Mouse (Mus musculus): Measurements from ENCODE around the gene Prelp. TPM values are rescaled to one million over a fixed set of nuclear protein-coding genes. Genes with fewer than 3 reads are reported as not detected.

Prelp gene
- polyA plus RNA-seq, 1 experiment from 2014 or later = 0.04 TPM

DNA sequence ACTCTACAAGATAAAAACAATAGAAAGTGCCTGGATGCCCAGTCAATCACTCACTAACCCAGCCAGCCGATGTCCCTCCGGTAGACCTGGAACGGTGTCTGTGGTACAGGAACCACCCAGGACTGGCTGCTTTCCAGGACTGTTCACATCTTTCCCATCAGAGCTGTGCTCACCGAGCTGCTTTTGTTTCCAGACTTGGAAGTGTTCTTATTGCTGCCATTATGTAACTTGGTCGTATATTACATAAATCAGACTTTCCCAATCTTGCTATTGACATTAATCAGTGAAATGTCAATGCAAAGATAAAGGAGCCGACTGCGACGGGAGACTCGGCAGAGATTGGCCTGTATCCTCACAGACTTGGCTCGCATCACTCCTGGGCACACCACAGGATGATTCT, 50.0 kb downstream of the Prelp start:
- no peak overlapping the region for H3K4me3 ChIP-seq (ENCODE audit: inconsistent target)
- no peaks in the 10 kb centered on the region for H3K36me3 ChIP-seq (ENCODE audit: inconsistent target)
- no peaks in the 10 kb centered on the region for H3K79me2 ChIP-seq (ENCODE audit: inconsistent target)
- H3K27ac ChIP-seq = no peak overlapping the region
- 82% methylated on average over 10 of the region's 10 CpGs for WGBS (ENCODE audit: missing documents)

GRCm38 (mm10) chr1:133869221-133869620, 52.0 kb downstream of the Prelp start:
- no peak overlapping the region for H3K27ac ChIP-seq
- no peaks in the 10 kb centered on the region for H3K79me2 ChIP-seq (ENCODE audit: inconsistent target)
- H3K36me3 ChIP-seq (ENCODE audit: inconsistent target) = no peaks in the 10 kb centered on the region
- 90% methylated on average over 2 of the region's 2 CpGs for WGBS (ENCODE audit: missing documents)
- no peak overlapping the region for H3K4me3 ChIP-seq (ENCODE audit: inconsistent target)

GRCm38 (mm10) chr1:133863257-133863997, 57.8 kb downstream of the Prelp start:
- no peak overlapping the region for H3K27ac ChIP-seq
- 17% methylated on average over 10 of the region's 10 CpGs for WGBS (ENCODE audit: missing documents)
- H3K79me2 ChIP-seq (ENCODE audit: inconsistent target) = no peaks in the 10 kb centered on the region
- H3K36me3 ChIP-seq (ENCODE audit: inconsistent target) = no peaks in the 10 kb centered on the region
- no peak overlapping the region for H3K4me3 ChIP-seq (ENCODE audit: inconsistent target)

GRCm38 (mm10) chr1:133861028-133861427, 60.2 kb downstream of the Prelp start:
- Histone ChIP-seq H3K4me3 (ENCODE audit: inconsistent target) (no peak overlapping the region), H3K36me3 (ENCODE audit: inconsistent target) (no peaks in the 10 kb centered on the region), H3K79me2 (ENCODE audit: inconsistent target) (no peaks in the 10 kb centered on the region), H3K27ac (no peak overlapping the region)
- 84% methylated on average over 5 of the region's 5 CpGs for WGBS (ENCODE audit: missing documents)

Other genes with a start within 250 kb of the Prelp start
- not detected in 3 replicates for gene Lax1, start 231.3 kb downstream of the Prelp start, polyA plus RNA-seq (2018)
- gene Atp2b4, start 120.4 kb downstream of the Prelp start, polyA plus RNA-seq (2018) = 0.16 to 0.51 TPM (median 0.43 TPM) in 3 replicates
- gene Optc, start 13.4 kb downstream of the Prelp start, polyA plus RNA-seq (2018) = not detected in 3 replicates
- not detected in 3 replicates for gene Fmod, start 115.8 kb upstream of the Prelp start, polyA plus RNA-seq (2018)
- gene Btg2, start 157.7 kb upstream of the Prelp start, polyA plus RNA-seq (2018) = 3.9 to 21.4 TPM (median 6.0 TPM) in 3 replicates
- not detected in 3 replicates for gene Chit1, start 189.8 kb upstream of the Prelp start, polyA plus RNA-seq (2018)